Mouse (Mus musculus): ENCODE measurements around the gene Actc1. TPM values are rescaled to one million over a fixed set of nuclear protein-coding genes. Genes with fewer than 3 reads are reported as not detected.

Actc1 gene
- polyA plus RNA-seq, 1 experiment from 2014 or later, result 106 TPM

- no peak overlapping the region for H3K4me3 ChIP-seq (ENCODE audit: low read depth, low read length)
- DNase-seq, result no peak
- no peak for ATAC-seq (ENCODE audit: insufficient read depth)
- no peak for TF ChIP-seq CTCF (IDR thresholded peaks at IDR 0.05; ENCODE audit: low read depth)
- H3K9ac ChIP-seq, result no peak overlapping the region
- no peaks in the 10 kb centered on the region for H3K9me3 ChIP-seq (ENCODE audit: low read depth, low read length)
- no peaks in the 10 kb centered on the region for H3K4me1 ChIP-seq (ENCODE audit: insufficient read depth)
- H3K36me3 ChIP-seq (ENCODE audit: insufficient read depth), result no peaks in the 10 kb centered on the region
- H3K27me3 ChIP-seq (ENCODE audit: insufficient read depth, low read length), result peaks cover 6% of the 10 kb centered on the region
- H3K27ac ChIP-seq (ENCODE audit: low read depth), result no peak overlapping the region
- no peak overlapping the region for H3K4me2 ChIP-seq
Measured at GRCm38 (mm10) chr2:114020210-114020563, 33.2 kb downstream of the Actc1 start.

- peaks cover 11% of the 10 kb centered on the region for H3K27me3 ChIP-seq (ENCODE audit: insufficient read depth, low read length)
- DNase-seq (no peak), ATAC-seq (ENCODE audit: insufficient read depth) (no peak)
- no peaks in the 10 kb centered on the region for H3K36me3 ChIP-seq (ENCODE audit: insufficient read depth)
- WGBS, result 82% methylated on average over 11 of the region's 11 CpGs
- TF ChIP-seq CTCF (IDR thresholded peaks at IDR 0.05; ENCODE audit: low read depth), result no peak
- no peaks in the 10 kb centered on the region for H3K4me1 ChIP-seq (ENCODE audit: insufficient read depth)
- H3K4me2 ChIP-seq, result no peak overlapping the region
- H3K9me3 ChIP-seq (ENCODE audit: low read depth, low read length), result no peaks in the 10 kb centered on the region
- no peak overlapping the region for H3K27ac ChIP-seq (ENCODE audit: low read depth)
- H3K9ac ChIP-seq, result no peak overlapping the region
- no peak overlapping the region for H3K4me3 ChIP-seq (ENCODE audit: low read depth, low read length)
Measured at GRCm38 (mm10) chr2:114019474-114020209, 33.7 kb downstream of the Actc1 start.

GRCm38 (mm10) chr2:114018136-114018535, 35.2 kb downstream of the Actc1 start:
- 22% methylated on average over 10 of the region's 10 CpGs for WGBS
- no peak for ATAC-seq (ENCODE audit: insufficient read depth)
- no peaks in the 10 kb centered on the region for H3K4me1 ChIP-seq (ENCODE audit: insufficient read depth)

DNA sequence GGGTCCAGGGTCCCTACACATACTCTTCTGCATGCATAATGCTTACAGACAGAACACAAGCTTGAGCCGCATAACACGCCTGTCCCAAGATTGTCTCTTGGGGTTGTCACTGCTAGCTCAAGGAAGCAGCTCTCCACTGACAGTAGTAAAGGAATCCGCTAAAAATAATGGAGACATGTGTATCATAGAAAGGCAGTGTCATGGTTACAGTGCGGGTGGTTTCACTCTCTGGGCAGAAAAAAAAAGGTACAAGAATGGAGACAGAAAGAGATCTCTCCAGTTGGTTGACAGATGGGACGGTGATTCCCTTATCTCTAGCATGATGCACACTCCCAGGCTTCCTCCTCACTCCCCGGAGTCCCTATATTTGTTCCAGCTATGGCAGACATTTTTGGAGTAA, 38.5 kb downstream of the Actc1 start:
- ATAC-seq (ENCODE audit: insufficient read depth) (no peak), DNase-seq (no peak)
- Histone ChIP-seq H3K27ac (ENCODE audit: low read depth) (no peak overlapping the region), H3K4me3 (ENCODE audit: low read depth, low read length) (no peak overlapping the region), H3K4me2 (no peak overlapping the region), H3K9me3 (ENCODE audit: low read depth, low read length) (no peaks in the 10 kb centered on the region), H3K9ac (no peak overlapping the region), H3K4me1 (ENCODE audit: insufficient read depth) (no peaks in the 10 kb centered on the region), H3K27me3 (ENCODE audit: insufficient read depth, low read length) (peaks cover 36% of the 10 kb centered on the region), H3K36me3 (ENCODE audit: insufficient read depth) (no peaks in the 10 kb centered on the region)
- TF ChIP-seq CTCF (IDR thresholded peaks at IDR 0.05; ENCODE audit: low read depth), result no peak
- 69% methylated on average over 6 of the region's 6 CpGs for WGBS

More at GRCm38 (mm10) chr2:114018136-114018535, 35.2 kb downstream of the Actc1 start:
- H3K27me3 ChIP-seq (ENCODE audit: insufficient read depth, low read length), result peaks cover 25% of the 10 kb centered on the region
- no peaks in the 10 kb centered on the region for H3K36me3 ChIP-seq (ENCODE audit: insufficient read depth)
- peak; percentile 7 for DNase-seq
- H3K4me3 ChIP-seq (ENCODE audit: low read depth, low read length), result no peak overlapping the region
- H3K9me3 ChIP-seq (ENCODE audit: low read depth, low read length), result no peaks in the 10 kb centered on the region
- no peak overlapping the region for H3K9ac ChIP-seq
- H3K27ac ChIP-seq (ENCODE audit: low read depth), result no peak overlapping the region
- H3K4me2 ChIP-seq, result no peak overlapping the region
- no peak for TF ChIP-seq CTCF (IDR thresholded peaks at IDR 0.05; ENCODE audit: low read depth)

- H3K36me3 ChIP-seq (ENCODE audit: insufficient read depth), result no peaks in the 10 kb centered on the region
- H3K27ac ChIP-seq (ENCODE audit: low read depth), result no peak overlapping the region
- no peaks in the 10 kb centered on the region for H3K4me1 ChIP-seq (ENCODE audit: insufficient read depth)
- H3K4me2 ChIP-seq, result peak overlapping the region; percentile 64
- no peaks in the 10 kb centered on the region for H3K9me3 ChIP-seq (ENCODE audit: low read depth, low read length)
- no peak for TF ChIP-seq CTCF (IDR thresholded peaks at IDR 0.05; ENCODE audit: low read depth)
- no peak for DNase-seq
- H3K4me3 ChIP-seq (ENCODE audit: low read depth, low read length), result peak overlapping the region; percentile 36
- no peak for ATAC-seq (ENCODE audit: insufficient read depth)
- peaks cover 36% of the 10 kb centered on the region for H3K27me3 ChIP-seq (ENCODE audit: insufficient read depth, low read length)
- H3K9ac ChIP-seq, result no peak overlapping the region
- WGBS, result 3% methylated on average over 13 of the region's 13 CpGs
Measured at GRCm38 (mm10) chr2:114013846-114014245, 39.5 kb downstream of the Actc1 start.

DNA sequence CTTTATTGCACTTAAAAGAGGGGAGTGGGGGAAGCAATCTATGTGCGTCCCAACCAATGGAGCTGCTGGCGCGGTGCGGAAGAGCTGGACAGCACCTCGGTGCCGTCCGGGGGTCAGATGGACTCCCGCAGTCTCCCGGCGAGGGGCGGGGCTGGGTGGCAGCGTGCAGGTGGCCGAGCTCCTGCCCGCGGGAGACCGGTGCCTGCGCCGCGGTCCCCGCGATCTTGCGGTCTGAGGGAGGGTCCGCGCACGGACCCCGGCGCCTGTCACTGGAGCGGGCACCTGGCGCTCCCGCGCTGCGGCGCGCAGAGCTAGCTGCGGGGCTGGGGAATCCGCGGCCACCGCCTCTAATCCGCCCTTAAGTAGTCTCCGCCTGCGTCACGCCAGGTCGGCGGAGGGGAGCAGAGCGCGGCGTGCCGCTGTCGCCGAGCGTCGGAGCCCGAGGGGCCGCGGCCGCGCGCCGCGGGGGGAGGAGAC, 40.0 kb downstream of the Actc1 start, which contains the start of gene Gjd2:
TSS of gene Gjd2 (minus strand) at position 325 of the 477 bp plus-strand sequence.
- peaks cover 36% of the 10 kb centered on the region for H3K27me3 ChIP-seq (ENCODE audit: insufficient read depth, low read length)
- TF ChIP-seq CTCF (IDR thresholded peaks at IDR 0.05; ENCODE audit: low read depth), result no peak
- peak; percentile 37 for DNase-seq
- H3K9ac ChIP-seq, result no peak within 1 kb of the TSS
- ATAC-seq (ENCODE audit: insufficient read depth), result peak; percentile 41; the same call in 1 of the 2 replicates
- H3K36me3 ChIP-seq (ENCODE audit: insufficient read depth), result no peaks in the 10 kb centered on the region
- H3K4me2 ChIP-seq, result peak within 1 kb of the TSS; percentile 64
- no peaks in the 10 kb centered on the region for H3K9me3 ChIP-seq (ENCODE audit: low read depth, low read length)
- no peak within 1 kb of the TSS for H3K27ac ChIP-seq (ENCODE audit: low read depth)
- WGBS, result under 1% methylated on average over 56 of the region's 60 CpGs
- no peaks in the 10 kb centered on the region for H3K4me1 ChIP-seq (ENCODE audit: insufficient read depth)
- H3K4me3 ChIP-seq (ENCODE audit: low read depth, low read length), result peak within 1 kb of the TSS; percentile 36

GRCm38 (mm10) chr2:114012749-114013211, 40.6 kb downstream of the Actc1 start:
- H3K9me3 ChIP-seq (ENCODE audit: low read depth, low read length), result no peaks in the 10 kb centered on the region
- DNase-seq (no peak), ATAC-seq (ENCODE audit: insufficient read depth) (peak; percentile 54)
- peak overlapping the region; percentile 36; the same call in 1 of the 2 replicates for H3K4me3 ChIP-seq (ENCODE audit: low read depth, low read length)
- H3K9ac ChIP-seq, result no peak overlapping the region
- peaks cover 36% of the 10 kb centered on the region for H3K27me3 ChIP-seq (ENCODE audit: insufficient read depth, low read length)
- 5% methylated on average over 19 of the region's 19 CpGs for WGBS
- peak overlapping the region; percentile 64 for H3K4me2 ChIP-seq
- TF ChIP-seq CTCF (IDR thresholded peaks at IDR 0.05; ENCODE audit: low read depth), result no peak
- no peaks in the 10 kb centered on the region for H3K36me3 ChIP-seq (ENCODE audit: insufficient read depth)
- H3K4me1 ChIP-seq (ENCODE audit: insufficient read depth), result no peaks in the 10 kb centered on the region
- no peak overlapping the region for H3K27ac ChIP-seq (ENCODE audit: low read depth)

Data from lung, embryonic 14.5 days (tissue).